Mouse (Mus musculus) hindbrain, embryonic 14.5 days (tissue): ENCODE results near the gene Ccer2. TPM values are rescaled to one million over a fixed set of nuclear protein-coding genes. Genes with fewer than 3 reads are reported as not detected.

ENCODE experiments used
- ATAC-seq: fragments of 200-750 bp; cut with Nextera tagmentation; 2 replicates; pipeline ENCODE4 v1.8.0; 2017; ENCODE audit warnings: moderate number of reproducible peaks, mild to moderate bottlenecking, moderate TSS enrichment, moderate library complexity; ENCODE audit not compliant: low FRiP score
- DNase-seq: peaks from one replicate; pipeline ENCODE4 v3.0.0-alpha.2; 2015; ENCODE audit warnings: low spot score
- H3K27ac ChIP-seq: fragments of 300-500 bp; sonication (generic); 2 replicates; pipeline ENCODE4 v1.5.1; 2014; ENCODE audit warnings: mild to moderate bottlenecking, moderate library complexity
- H3K27me3 ChIP-seq: fragments of 300-500 bp; sonication (generic); 2 replicates; pipeline ENCODE4 v1.6.1; 2014; ENCODE audit warnings: mild to moderate bottlenecking, low read length, mixed read lengths; ENCODE audit not compliant: control insufficient read depth, insufficient read depth
- H3K36me3 ChIP-seq: fragments of 300-500 bp; sonication (generic); replicated peaks from 2 replicates; pipeline ENCODE4 v1.6.1; 2014; ENCODE audit not compliant: control insufficient read depth, insufficient read depth
- H3K4me1 ChIP-seq: fragments of 300-500 bp; sonication (generic); replicated peaks from 2 replicates; pipeline ENCODE4 v1.6.1; 2014; ENCODE audit warnings: antibody characterized with exemption, low read length, mixed read lengths; ENCODE audit not compliant: control insufficient read depth, insufficient read depth
- H3K4me2 ChIP-seq: fragments of 300-500 bp; sonication (generic); replicated peaks from 2 replicates; pipeline ENCODE4 v1.6.1; 2014; ENCODE audit warnings: mild to moderate bottlenecking, moderate library complexity
- H3K4me3 ChIP-seq: fragments of 300-500 bp; sonication (generic); replicated peaks from 2 replicates; pipeline ENCODE4 v1.5.1; 2014; ENCODE audit warnings: mild to moderate bottlenecking, low read length
- H3K9ac ChIP-seq: fragments of 300-500 bp; sonication (generic); 2 replicates; pipeline ENCODE4 v1.6.1; 2014
- H3K9me3 ChIP-seq: fragments of 300-500 bp; sonication (generic); 2 replicates; pipeline ENCODE4 v1.6.1; 2016; ENCODE audit warnings: low read length; ENCODE audit not compliant: control insufficient read depth
- WGBS: fragments of 180-500 bp; shearing (Covaris S2); extraction: QIAGEN DNeasy Blood & Tissue Kit; methylation state at CpG from one replicate; pipeline ENCODE4 v1.1.7; 2014; 5-methylcytosine and 5-hydroxymethylcytosine counted together
- polyA plus RNA-seq: library from polyadenylated mRNA; unstranded; fragments of >200 nt; fragmentation: Nextera tagmentation; extraction: Ambion mirVana; gene quantifications from 2 replicates; pipeline ENCODE4 v1.2.1, GENCODE M21; 2014

Gene Ccer2
- polyA plus RNA-seq, 1 experiment from 2014 or later: 0.33 TPM

- WGBS: 66% methylated on average over 3 of the region's 3 CpGs
- H3K4me2 ChIP-seq: no peak overlapping the region
- ATAC-seq (no peak), DNase-seq (no peak)
- H3K36me3 ChIP-seq: no peaks in the 10 kb centered on the region
- no peaks in the 10 kb centered on the region for H3K27me3 ChIP-seq
- H3K9me3 ChIP-seq: no peaks in the 10 kb centered on the region
- no peak overlapping the region for H3K27ac ChIP-seq
- H3K4me3 ChIP-seq: no peak overlapping the region
- H3K4me1 ChIP-seq: 0 out of 2 replicates have a peak, but pooled peaks cover 9% of the 10 kb centered on the region
- no peak overlapping the region for H3K9ac ChIP-seq
Observed at GRCm38 (mm10) chr7:28720753-28721537, 35.0 kb upstream of the Ccer2 start.

GRCm38 (mm10) chr7:28722079-28722478 is 33.9 kb upstream of the Ccer2 start:
- H3K4me2 ChIP-seq: no peak overlapping the region
- H3K27me3 ChIP-seq: no peaks in the 10 kb centered on the region
- no peak overlapping the region for H3K27ac ChIP-seq
- ATAC-seq (no peak), DNase-seq (no peak)
- WGBS: 95% methylated on average over 7 of the region's 7 CpGs
- H3K36me3 ChIP-seq: no peaks in the 10 kb centered on the region
- H3K4me1 ChIP-seq: no peaks in the 10 kb centered on the region
- no peak overlapping the region for H3K9ac ChIP-seq
- no peak overlapping the region for H3K4me3 ChIP-seq
- no peaks in the 10 kb centered on the region for H3K9me3 ChIP-seq

DNA sequence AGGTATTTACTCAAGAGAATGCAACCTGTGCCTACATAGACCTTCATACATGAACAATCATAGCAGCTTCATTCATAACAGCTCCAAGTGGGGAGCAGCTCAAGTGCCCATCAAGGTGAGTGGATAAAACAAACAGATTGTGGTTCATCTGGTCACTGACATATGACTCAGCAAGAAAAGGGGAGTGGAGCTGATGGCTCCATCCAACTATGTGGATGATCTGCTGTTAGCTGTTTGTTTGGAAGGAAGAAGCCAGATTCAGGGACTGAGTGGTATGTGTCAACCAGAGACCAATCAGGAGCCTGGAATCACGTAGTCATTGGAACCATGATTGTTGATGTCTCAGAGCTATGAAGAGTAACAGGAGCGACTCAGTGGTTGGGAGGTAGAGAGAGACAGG is 31.4 kb upstream of the Ccer2 start:
- ATAC-seq (no peak), DNase-seq (no peak)
- Histone ChIP-seq H3K27me3 (no peaks in the 10 kb centered on the region), H3K36me3 (no peaks in the 10 kb centered on the region), H3K9me3 (no peaks in the 10 kb centered on the region), H3K4me1 (no peaks in the 10 kb centered on the region), H3K27ac (no peak overlapping the region), H3K4me3 (no peak overlapping the region), H3K4me2 (no peak overlapping the region), H3K9ac (no peak overlapping the region)
- 96% methylated on average over 2 of the region's 2 CpGs for WGBS

- Histone ChIP-seq H3K4me2 (peak overlapping the region; percentile 13), H3K9me3 (no peaks in the 10 kb centered on the region), H3K9ac (no peak overlapping the region), H3K4me1 (no peaks in the 10 kb centered on the region), H3K4me3 (no peak overlapping the region), H3K27ac (no peak overlapping the region), H3K36me3 (no peaks in the 10 kb centered on the region), H3K27me3 (0 out of 2 replicates have a peak, but pooled peaks cover 1% of the 10 kb centered on the region)
- DNase-seq (peak; percentile 84), ATAC-seq (peak; percentile 69; the same call in 1 of the 2 replicates)
- 5% methylated on average over 14 of the region's 14 CpGs for WGBS
Observed at GRCm38 (mm10) chr7:28726600-28726999, 29.4 kb upstream of the Ccer2 start.

- H3K9me3 ChIP-seq: no peaks in the 10 kb centered on the region
- WGBS: 42% methylated on average over 10 of the region's 10 CpGs
- peaks cover 5% of the 10 kb centered on the region; the same call in 1 of the 2 replicates for H3K4me1 ChIP-seq
- H3K27me3 ChIP-seq: 0 out of 2 replicates have a peak, but pooled peaks cover 4% of the 10 kb centered on the region
- H3K4me3 ChIP-seq: no peak overlapping the region
- H3K9ac ChIP-seq: no peak overlapping the region
- 0 out of 2 replicates have a peak, but pooled peaks have one; percentile 43 for ATAC-seq
- H3K36me3 ChIP-seq: no peaks in the 10 kb centered on the region
- no peak overlapping the region for H3K4me2 ChIP-seq
- H3K27ac ChIP-seq: no peak overlapping the region
- DNase-seq: no peak
Observed at GRCm38 (mm10) chr7:28727649-28728340, 28.2 kb upstream of the Ccer2 start.

GRCm38 (mm10) chr7:28732341-28733142 is 23.4 kb upstream of the Ccer2 start:
- H3K4me1 ChIP-seq: peaks cover 7% of the 10 kb centered on the region; the same call in 1 of the 2 replicates
- no peak overlapping the region for H3K27ac ChIP-seq
- no peaks in the 10 kb centered on the region for H3K9me3 ChIP-seq
- peak overlapping the region; percentile 58 for H3K4me2 ChIP-seq
- WGBS: 2% methylated on average over 58 of the region's 58 CpGs
- ATAC-seq: peak; percentile 76
- peak; percentile 60 for DNase-seq
- peak overlapping the region; percentile 34; the same call in 1 of the 2 replicates for H3K9ac ChIP-seq
- peaks cover 6% of the 10 kb centered on the region for H3K36me3 ChIP-seq
- 0 out of 2 replicates have a peak, but pooled peaks cover 4% of the 10 kb centered on the region for H3K27me3 ChIP-seq
- peak overlapping the region; percentile 32 for H3K4me3 ChIP-seq

GRCm38 (mm10) chr7:28733211-28733610 is 22.8 kb upstream of the Ccer2 start:
- DNase-seq: no peak
- H3K36me3 ChIP-seq: peaks cover 9% of the 10 kb centered on the region
- H3K9me3 ChIP-seq: no peaks in the 10 kb centered on the region
- no peak for ATAC-seq
- no peak overlapping the region for H3K27ac ChIP-seq
- WGBS: 5% methylated on average over 11 of the region's 11 CpGs
- peak overlapping the region; percentile 32; the same call in 1 of the 2 replicates for H3K4me3 ChIP-seq
- H3K4me2 ChIP-seq: peak overlapping the region; percentile 58
- peaks cover 7% of the 10 kb centered on the region; the same call in 1 of the 2 replicates for H3K4me1 ChIP-seq
- H3K27me3 ChIP-seq: 0 out of 2 replicates have a peak, but pooled peaks cover 4% of the 10 kb centered on the region
- 0 out of 2 replicates have a peak overlapping the region, but pooled peaks have one; percentile 34 for H3K9ac ChIP-seq

DNA sequence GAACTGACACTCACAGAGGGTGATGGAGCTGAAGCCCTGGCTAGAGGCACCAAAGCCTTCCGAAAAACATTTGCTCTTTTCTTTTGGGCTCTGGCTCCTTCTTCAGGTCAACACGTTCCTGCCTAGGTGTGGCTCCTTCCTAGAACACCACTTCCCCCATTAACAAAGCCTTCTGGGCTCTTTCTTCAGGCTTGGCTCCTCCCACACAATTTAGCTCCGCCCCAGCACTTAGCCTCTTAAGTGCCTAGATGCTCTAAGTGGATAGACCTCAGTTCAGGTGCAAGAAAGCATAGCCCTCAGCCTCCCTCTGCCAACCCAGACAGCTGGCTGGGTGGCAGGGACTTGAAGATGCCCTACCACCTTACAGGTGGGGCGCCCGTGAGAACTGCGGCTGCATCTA is 20.3 kb upstream of the Ccer2 start:
- DNase-seq: no peak
- 83% methylated on average over 6 of the region's 6 CpGs for WGBS
- Histone ChIP-seq H3K4me2 (no peak overlapping the region), H3K36me3 (peaks cover 13% of the 10 kb centered on the region), H3K9ac (no peak overlapping the region), H3K27ac (no peak overlapping the region), H3K4me3 (no peak overlapping the region), H3K4me1 (peaks cover 7% of the 10 kb centered on the region; the same call in 1 of the 2 replicates), H3K27me3 (0 out of 2 replicates have a peak, but pooled peaks cover 4% of the 10 kb centered on the region), H3K9me3 (no peaks in the 10 kb centered on the region)
- ATAC-seq: no peak
